Comparison of ENCODE assay signal across 9 mouse cellular contexts in genomic region chr11:114152716-114153115, GRCm38 (mm10).
DNase-seq lines count a peak whose midpoint lies in the region; ATAC-seq and TF ChIP-seq lines count a peak whose summit lies in the region.
"Had no signal": no experiment of that assay in that cellular context is flagged by ENCODE, and none has a peak within 500 bp of the region (broad histone marks: within the 10 kb centered on the region; RNA-seq: fewer than 3 reads in every experiment).

No protein-coding gene starts in this region.

- no peak for ATAC-seq in monocyte, adult 5-6 weeks (replicated peaks; ENCODE audit: insufficient number of reproducible peaks, low FRiP score, low TSS enrichment, poor library complexity, severe bottlenecking)

- H3K4me3 ChIP-seq in heart, embryonic 10.5 days: no peak overlapping the region
- no peak overlapping the region for H3K4me3 ChIP-seq in cerebellum, adult 2 months (replicated peaks; ENCODE audit: insufficient read depth, low read depth, low read length)

- H3K4me1 ChIP-seq in heart, embryonic 10.5 days: no peaks in the 10 kb centered on the region
- H3K4me1 ChIP-seq in cerebellum, adult 2 months (ENCODE audit: control insufficient read depth, insufficient read depth, low read length): peaks cover 11% of the 10 kb centered on the region; the same call in 1 of the 2 replicates

- TF ChIP-seq POLR2A in cerebellum, adult 2 months (IDR thresholded peaks at IDR 0.05; ENCODE audit: borderline replicate concordance, insufficient read depth, low read length): no peak

- no peaks in the 10 kb centered on the region for H3K36me3 ChIP-seq in heart, embryonic 10.5 days

- H3K27ac ChIP-seq in heart, embryonic 10.5 days: no peak overlapping the region
- no peak overlapping the region for H3K27ac ChIP-seq in cerebellum, adult 2 months (ENCODE audit: insufficient read depth, low read length)
- H3K27ac ChIP-seq: liver, embryonic 14.5 days had no signal

- 80% methylated on average over 15 of the region's 15 CpGs for WGBS in heart, embryonic 10.5 days
- WGBS in cerebellum, adult 2 months: 14% methylated on average over 15 of the region's 15 CpGs

- peaks cover 6% of the 10 kb centered on the region; the same call in 1 of the 2 replicates for H3K27me3 ChIP-seq in heart, embryonic 10.5 days (ENCODE audit: insufficient read depth, poor library complexity, severe bottlenecking)
- no peaks in the 10 kb centered on the region; the same call in 1 of the 2 replicates for H3K27me3 ChIP-seq in cerebellum, adult 2 months (ENCODE audit: control insufficient read depth, insufficient read depth, low read length)

- DNase-seq in heart, adult 18-20 months: peak; percentile 11 to 28
- no peak for DNase-seq in heart, embryonic 10.5 days (ENCODE audit: low spot score)
- peak; percentile 67 to 68 for DNase-seq in cerebellum, adult 2 months
- peak; percentile 44 to 50 for DNase-seq in layer of hippocampus, postnatal 10 days (ENCODE audit: low spot score in 2 of 2)
- peak; percentile 36 for DNase-seq in ovary, postnatal 14 days (ENCODE audit: low spot score)
- DNase-seq in thymus, postnatal 4 days: no peak
- no peak for DNase-seq in B cell, adult 2 months

- no peaks in the 10 kb centered on the region for H3K9me3 ChIP-seq in heart, embryonic 10.5 days

- no peak for TF ChIP-seq CTCF in cerebellum, adult 2 months (IDR thresholded peaks at IDR 0.05; ENCODE audit: borderline replicate concordance, insufficient read depth, low read depth, low read length)

Comparison
In these comparisons a context has a peak if more than half of its experiments do, and no peak if none do; other contexts are left out.
1. DNase-seq: peak in heart, adult 18-20 months (2 of 2), cerebellum, adult 2 months (2 of 2), layer of hippocampus, postnatal 10 days (2 of 2) and ovary, postnatal 14 days (single experiment); none in heart, embryonic 10.5 days (single experiment), thymus, postnatal 4 days (single experiment) and B cell, adult 2 months (0 of 2).